Mouse (Mus musculus) A20 (cell line): ENCODE measurements around the gene Acacb.

Source experiments
- DNase-seq: peaks from one replicate; pipeline ENCODE4 v3.0.0-alpha.2; 2011; ENCODE audit warnings: low read depth, low spot score

The Acacb gene

GRCm38 (mm10) chr5:114268646-114269045 is 122.3 kb downstream of the Acacb start:
- DNase-seq: no peak

GRCm38 (mm10) chr5:114269499-114269898 is 123.2 kb downstream of the Acacb start:
- no peak for DNase-seq

GRCm38 (mm10) chr5:114269984-114270383 is 123.6 kb downstream of the Acacb start:
- no peak for DNase-seq

- DNase-seq: no peak
Observed at GRCm38 (mm10) chr5:114273693-114274402, 127.5 kb downstream of the Acacb start, which contains the start of gene Foxn4. TSS of gene Foxn4 (minus strand) at chr5:114273807.

- no peak for DNase-seq
Observed at GRCm38 (mm10) chr5:114275339-114275738, 129.0 kb downstream of the Acacb start.

GRCm38 (mm10) chr5:114275991-114276390 is 129.7 kb downstream of the Acacb start:
- no peak for DNase-seq

GRCm38 (mm10) chr5:114279382-114280143 is 133.2 kb downstream of the Acacb start:
- DNase-seq: no peak

GRCm38 (mm10) chr5:114282346-114282745 is 136.0 kb downstream of the Acacb start:
- DNase-seq: no peak

GRCm38 (mm10) chr5:114284604-114285397 is 138.5 kb downstream of the Acacb start:
- no peak for DNase-seq

GRCm38 (mm10) chr5:114285398-114285700 is 139.0 kb downstream of the Acacb start:
- no peak for DNase-seq

- DNase-seq: peak; percentile 16
Observed at GRCm38 (mm10) chr5:114286102-114286501, 139.8 kb downstream of the Acacb start.

- DNase-seq: no peak
Observed at GRCm38 (mm10) chr5:114286872-114287571, 140.7 kb downstream of the Acacb start.

- DNase-seq: no peak
Observed at GRCm38 (mm10) chr5:114288396-114288795, 142.1 kb downstream of the Acacb start.

- no peak for DNase-seq
Observed at GRCm38 (mm10) chr5:114288874-114289273, 142.5 kb downstream of the Acacb start, which contains the start of gene Myo1h. TSS of gene Myo1h (plus strand) at chr5:114289166.

GRCm38 (mm10) chr5:114290004-114290403 is 143.7 kb downstream of the Acacb start:
- no peak for DNase-seq

GRCm38 (mm10) chr5:114296693-114297631 is 150.6 kb downstream of the Acacb start:
- DNase-seq: peak; percentile 64

- peak; percentile 47 for DNase-seq
Observed at GRCm38 (mm10) chr5:114298212-114298894, 152.0 kb downstream of the Acacb start.

GRCm38 (mm10) chr5:114299156-114299855 is 153.0 kb downstream of the Acacb start:
- no peak for DNase-seq
